Mouse (Mus musculus) hindbrain, postnatal 0 days (tissue): Measurements from ENCODE around the gene Tob1. TPM values are rescaled to one million over a fixed set of nuclear protein-coding genes. Genes with fewer than 3 reads are reported as not detected.

Experiments used
- ATAC-seq: fragments of 200-750 bp; cut with Nextera tagmentation; 2 replicates; pipeline ENCODE4 v1.8.0; 2017; ENCODE audit warnings: mild to moderate bottlenecking, moderate TSS enrichment, moderate library complexity
- DNase-seq: peaks from one replicate; pipeline ENCODE4 v3.0.0-alpha.2; 2015; ENCODE audit warnings: low spot score
- H3K27ac ChIP-seq: fragments of 300-500 bp; sonication (generic); 2 replicates; pipeline ENCODE4 v1.5.1; 2014; ENCODE audit warnings: mild to moderate bottlenecking
- H3K27me3 ChIP-seq: fragments of 300-500 bp; sonication (generic); 2 replicates; pipeline ENCODE4 v1.6.1; 2014; ENCODE audit warnings: low read length, mixed read lengths; ENCODE audit not compliant: insufficient read depth
- H3K36me3 ChIP-seq: fragments of 300-500 bp; sonication (generic); 2 replicates; pipeline ENCODE4 v1.6.1; 2014; ENCODE audit warnings: low read length, mixed read lengths; ENCODE audit not compliant: insufficient read depth
- H3K4me1 ChIP-seq: fragments of 300-500 bp; sonication (generic); 2 replicates; pipeline ENCODE4 v1.6.1; 2014; ENCODE audit warnings: antibody characterized with exemption, low read length, mixed read lengths; ENCODE audit not compliant: insufficient read depth
- H3K4me2 ChIP-seq: fragments of 300-500 bp; sonication (generic); 2 replicates; pipeline ENCODE4 v1.6.1; 2014; ENCODE audit warnings: low read depth, mild to moderate bottlenecking, low read length, moderate library complexity, mixed read lengths
- H3K4me3 ChIP-seq: fragments of 300-500 bp; sonication (generic); 2 replicates; pipeline ENCODE4 v1.5.1; 2014; ENCODE audit warnings: low read length
- H3K9ac ChIP-seq: fragments of 300-500 bp; sonication (generic); replicated peaks from 2 replicates; pipeline ENCODE4 v1.6.1; 2014; ENCODE audit warnings: mild to moderate bottlenecking, low read length, moderate library complexity, mixed read lengths
- H3K9me3 ChIP-seq: fragments of 300-500 bp; sonication (generic); 2 replicates; pipeline ENCODE4 v1.6.1; 2016; ENCODE audit warnings: low read length, mixed read lengths
- CTCF ChIP-seq: IDR thresholded peaks from 2 replicates; pipeline ENCODE4 v1.5.1; 2016; ENCODE audit warnings: antibody characterized with exemption, control low read depth, low read depth
- WGBS: fragments of 180-500 bp; shearing (Covaris S2); extraction: QIAGEN DNeasy Blood & Tissue Kit; methylation state at CpG from one replicate; pipeline ENCODE4 v1.1.7; 2014; 5-methylcytosine and 5-hydroxymethylcytosine counted together
- polyA plus RNA-seq: library from polyadenylated mRNA; unstranded; fragments of >200 nt; fragmentation: Nextera tagmentation; extraction: Ambion mirVana; gene quantifications from 2 replicates; pipeline ENCODE4 v1.2.1, GENCODE M21; 2015
- total RNA-seq: library from RNA; depleted of rRNA; stranded (reverse); fragments of >200 nt; gene quantifications from 2 replicates; pipeline ENCODE4 v1.2.3, GENCODE M21; 2014

The Tob1 gene
- total and polyA plus RNA-seq, 2 experiments from 2014 or later, result 20.1 to 33.9 TPM

DNA sequence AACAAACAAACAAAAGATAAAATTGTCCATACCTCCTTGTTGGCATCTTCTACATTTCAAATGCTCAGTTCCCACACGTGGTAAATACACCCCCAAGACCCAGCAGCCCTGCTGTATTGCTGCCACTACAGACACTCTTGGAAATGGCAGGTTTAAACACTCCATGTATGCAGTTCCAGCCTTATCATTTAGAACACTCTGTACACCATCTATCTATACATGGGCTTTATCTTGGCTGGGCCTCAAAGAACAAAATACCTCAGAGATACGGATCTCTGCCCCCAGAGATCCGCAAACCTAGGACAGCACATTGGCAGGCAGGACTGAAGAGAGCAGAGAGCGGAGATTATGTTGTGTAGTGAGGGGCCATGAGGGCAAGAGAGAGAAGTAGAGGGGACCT, 31.1 kb upstream of the Tob1 start:
- H3K9ac ChIP-seq, result no peak overlapping the region
- no peaks in the 10 kb centered on the region for H3K4me1 ChIP-seq
- no peaks in the 10 kb centered on the region for H3K9me3 ChIP-seq
- H3K36me3 ChIP-seq, result no peaks in the 10 kb centered on the region
- H3K4me2 ChIP-seq, result no peak overlapping the region
- ATAC-seq (no peak), DNase-seq (no peak)
- H3K27me3 ChIP-seq, result no peaks in the 10 kb centered on the region
- 80% methylated on average over 4 of the region's 4 CpGs for whole genome bisulfite sequencing
- H3K27ac ChIP-seq, result no peak overlapping the region
- H3K4me3 ChIP-seq, result no peak overlapping the region
- TF ChIP-seq CTCF, result no peak

DNA sequence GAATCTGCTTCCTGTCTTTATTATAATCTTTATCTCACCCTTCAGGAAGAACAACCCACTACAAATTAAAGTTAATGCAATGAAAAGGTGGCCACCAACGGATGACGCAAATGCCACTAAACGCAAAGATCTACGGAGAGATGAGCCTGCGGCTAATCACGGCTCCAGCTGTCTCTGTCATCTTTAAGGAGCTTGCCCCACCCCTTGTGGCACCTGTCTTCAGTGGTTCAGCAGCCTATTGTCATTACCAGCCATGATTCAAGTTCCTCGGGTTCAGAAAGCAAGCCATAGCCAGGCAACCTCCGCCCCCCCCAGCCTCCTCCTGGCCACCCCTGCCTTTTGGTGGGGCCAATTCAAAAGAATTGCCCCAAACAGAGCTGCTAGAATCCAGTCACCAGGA, 29.6 kb upstream of the Tob1 start:
- Histone ChIP-seq H3K9me3 (no peaks in the 10 kb centered on the region), H3K4me2 (no peak overlapping the region), H3K27me3 (no peaks in the 10 kb centered on the region), H3K4me1 (no peaks in the 10 kb centered on the region), H3K9ac (no peak overlapping the region), H3K36me3 (no peaks in the 10 kb centered on the region), H3K27ac (no peak overlapping the region), H3K4me3 (no peak overlapping the region)
- no peak for ATAC-seq
- WGBS, result 90% methylated on average over 8 of the region's 8 CpGs
- TF ChIP-seq CTCF, result no peak
- DNase-seq, result no peak

DNA sequence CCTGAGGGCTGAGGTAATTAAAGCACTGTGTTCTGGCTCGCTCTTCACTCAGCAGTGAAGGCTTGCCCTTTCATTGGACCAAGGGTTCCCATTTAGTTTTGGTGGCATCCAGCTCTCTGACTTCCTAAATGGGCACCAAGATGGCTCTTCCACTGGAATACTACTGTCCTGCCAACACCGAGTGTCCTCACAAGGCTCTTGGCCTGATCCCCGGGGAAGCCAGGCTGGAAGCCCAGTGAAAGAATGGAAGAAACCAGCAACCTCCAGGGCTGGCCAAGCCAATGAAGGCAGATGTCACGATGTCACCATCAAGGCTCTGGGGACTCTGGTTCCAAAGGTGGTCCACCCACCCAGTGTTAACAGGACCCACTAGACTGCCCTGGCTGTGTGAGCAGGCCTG, 28.5 kb upstream of the Tob1 start:
- Histone ChIP-seq H3K27ac (no peak overlapping the region), H3K4me1 (no peaks in the 10 kb centered on the region), H3K9ac (no peak overlapping the region), H3K36me3 (no peaks in the 10 kb centered on the region), H3K4me3 (no peak overlapping the region), H3K27me3 (no peaks in the 10 kb centered on the region), H3K4me2 (no peak overlapping the region), H3K9me3 (no peaks in the 10 kb centered on the region)
- 88% methylated on average over 4 of the region's 4 CpGs for WGBS
- no peak for DNase-seq
- TF ChIP-seq CTCF, result no peak
- no peak for ATAC-seq

DNA sequence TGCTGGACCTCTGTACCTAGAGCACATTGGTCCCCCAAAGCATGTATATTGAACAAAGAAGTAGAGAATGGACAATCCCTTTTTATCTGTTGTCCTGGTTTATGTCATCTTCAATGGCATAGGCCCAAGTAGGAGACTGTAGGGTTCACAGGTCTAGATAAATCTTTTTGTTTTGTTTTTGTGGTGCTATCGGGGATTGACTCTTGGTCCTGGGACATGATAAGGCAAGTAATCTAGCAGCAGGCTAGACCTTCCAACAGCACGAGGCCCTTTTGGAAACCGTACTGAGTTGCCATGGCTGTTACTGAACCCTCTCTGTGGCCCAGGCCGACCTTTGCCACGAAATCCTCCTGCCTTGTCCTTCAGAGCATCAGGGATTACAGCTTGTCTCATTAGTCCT, 28.1 kb upstream of the Tob1 start:
- Histone ChIP-seq H3K9ac (no peak overlapping the region), H3K36me3 (no peaks in the 10 kb centered on the region), H3K27me3 (no peaks in the 10 kb centered on the region), H3K9me3 (no peaks in the 10 kb centered on the region), H3K27ac (no peak overlapping the region), H3K4me3 (no peak overlapping the region), H3K4me2 (no peak overlapping the region), H3K4me1 (no peaks in the 10 kb centered on the region)
- ATAC-seq (no peak), DNase-seq (no peak)
- TF ChIP-seq CTCF, result no peak
- 87% methylated on average over 5 of the region's 5 CpGs for WGBS

DNA sequence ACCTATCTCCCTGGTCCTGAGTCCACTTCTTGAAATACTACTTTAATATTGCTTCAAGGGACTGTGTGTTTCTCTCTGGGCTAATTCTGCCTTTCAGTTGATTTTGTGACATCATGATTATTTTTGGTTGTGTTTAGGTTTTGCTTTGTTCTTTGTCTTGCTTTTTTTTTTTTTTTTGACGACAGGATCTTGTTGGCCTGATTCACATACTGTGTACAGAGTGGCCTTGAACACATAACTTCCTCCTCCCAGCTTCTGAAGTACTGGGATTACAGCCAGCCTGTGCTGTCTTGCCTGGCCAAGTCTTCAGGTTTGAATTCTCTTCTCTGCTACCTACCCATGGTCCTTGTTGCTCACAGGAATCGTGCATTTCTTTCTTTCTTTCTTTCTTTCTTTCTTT, 27.6 kb upstream of the Tob1 start:
- Histone ChIP-seq H3K4me3 (no peak overlapping the region), H3K36me3 (no peaks in the 10 kb centered on the region), H3K27me3 (no peaks in the 10 kb centered on the region), H3K27ac (no peak overlapping the region), H3K9ac (no peak overlapping the region), H3K4me2 (no peak overlapping the region), H3K9me3 (no peaks in the 10 kb centered on the region), H3K4me1 (no peaks in the 10 kb centered on the region)
- WGBS, result 68% methylated on average over 2 of the region's 2 CpGs
- DNase-seq, result no peak
- no peak for TF ChIP-seq CTCF
- ATAC-seq, result no peak

DNA sequence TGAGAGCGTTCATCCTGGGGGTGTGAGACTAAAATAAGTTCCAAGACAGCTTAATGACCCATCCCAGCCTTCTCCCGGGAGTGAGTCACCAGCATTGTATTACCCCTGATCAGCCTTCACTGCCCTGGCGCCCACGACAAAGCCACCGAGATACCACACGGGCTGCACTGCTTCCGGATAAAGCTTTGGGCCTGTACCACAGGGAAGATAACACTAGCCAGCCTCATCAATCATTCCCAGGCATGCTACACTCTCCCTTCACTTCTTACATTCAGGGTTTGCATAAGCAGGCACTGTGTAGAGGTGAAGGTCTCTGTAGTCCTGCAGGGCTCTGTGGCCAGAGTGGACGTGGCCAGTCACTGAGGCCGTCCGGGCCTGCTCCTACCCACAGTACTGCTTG, 21.7 kb upstream of the Tob1 start:
- H3K27me3 ChIP-seq, result no peaks in the 10 kb centered on the region
- no peaks in the 10 kb centered on the region for H3K36me3 ChIP-seq
- no peaks in the 10 kb centered on the region for H3K4me1 ChIP-seq
- no peak for TF ChIP-seq CTCF
- H3K4me2 ChIP-seq, result no peak overlapping the region
- ATAC-seq, result no peak
- H3K9me3 ChIP-seq, result no peaks in the 10 kb centered on the region
- no peak for DNase-seq
- H3K27ac ChIP-seq, result peak overlapping the region; percentile 41; the same call in 1 of the 2 replicates
- no peak overlapping the region for H3K9ac ChIP-seq
- 48% methylated on average over 10 of the region's 10 CpGs for WGBS
- H3K4me3 ChIP-seq, result no peak overlapping the region

DNA sequence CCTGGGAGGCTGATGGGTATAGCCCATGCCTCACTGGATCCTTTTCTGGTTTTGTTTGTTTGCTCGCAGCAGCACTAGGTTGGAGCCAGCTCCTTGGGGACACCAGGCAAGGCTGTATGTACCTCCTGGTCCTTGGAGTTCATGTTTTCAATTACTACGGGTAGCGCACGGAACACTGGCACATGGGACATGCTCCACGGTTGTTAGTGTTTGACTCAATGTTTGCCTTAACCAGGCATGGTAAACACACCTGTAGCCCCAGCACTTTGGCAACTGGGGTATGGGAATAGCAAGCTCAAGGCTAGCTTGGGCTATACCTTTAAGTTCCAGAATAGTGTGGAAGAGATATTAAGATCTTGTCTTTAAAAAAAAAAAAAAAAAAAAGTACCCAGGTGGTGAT, 20.6 kb upstream of the Tob1 start:
- TF ChIP-seq CTCF, result no peak
- Histone ChIP-seq H3K4me2 (no peak overlapping the region), H3K36me3 (no peaks in the 10 kb centered on the region), H3K4me3 (no peak overlapping the region), H3K27me3 (no peaks in the 10 kb centered on the region), H3K9me3 (no peaks in the 10 kb centered on the region), H3K9ac (no peak overlapping the region), H3K4me1 (no peaks in the 10 kb centered on the region), H3K27ac (no peak overlapping the region)
- DNase-seq (no peak), ATAC-seq (no peak)
- 85% methylated on average over 5 of the region's 5 CpGs for WGBS
